Mouse (Mus musculus): ENCODE results near the gene Nr1d1.
"Not testable (repeated sequence)": the region's sequence is repeated elsewhere in the genome, so short reads cannot be mapped to it uniquely, and the experiment has no call there.

Gene Nr1d1

GRCm38 (mm10) chr11:98738925-98739324, 36.2 kb downstream of the Nr1d1 start:
- DNase-seq (ENCODE audit: low read depth, low spot score) = no peak

DNA sequence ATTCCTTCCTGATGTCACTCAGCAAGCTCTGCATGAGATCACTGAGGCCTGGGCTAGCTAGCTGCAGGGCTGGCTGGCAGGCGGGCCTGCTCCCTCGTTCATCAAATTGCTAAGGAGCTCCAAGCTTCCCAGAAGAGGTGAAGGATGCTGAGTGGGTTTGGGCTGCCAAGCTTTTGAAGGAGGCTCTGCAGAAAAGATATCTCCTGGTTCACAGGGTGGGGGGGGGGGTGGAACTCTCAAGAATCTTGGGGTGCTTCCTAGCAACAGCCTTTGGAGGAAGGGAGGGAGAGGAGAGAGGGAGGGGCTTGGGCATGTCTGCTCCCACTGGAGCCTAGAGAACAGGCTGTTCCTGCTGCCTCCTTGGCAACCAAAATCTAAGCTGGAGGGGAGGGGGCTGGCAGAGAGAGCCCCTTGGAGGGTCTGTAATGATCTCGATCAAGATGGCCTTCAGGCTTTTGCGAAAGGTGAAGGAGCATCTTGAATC, 36.7 kb downstream of the Nr1d1 start:
- DNase-seq (ENCODE audit: low read depth, low spot score) = no peak

GRCm38 (mm10) chr11:98737220-98737619, 37.9 kb downstream of the Nr1d1 start:
- not testable (repeated sequence) for DNase-seq (ENCODE audit: low read depth, low spot score)

DNA sequence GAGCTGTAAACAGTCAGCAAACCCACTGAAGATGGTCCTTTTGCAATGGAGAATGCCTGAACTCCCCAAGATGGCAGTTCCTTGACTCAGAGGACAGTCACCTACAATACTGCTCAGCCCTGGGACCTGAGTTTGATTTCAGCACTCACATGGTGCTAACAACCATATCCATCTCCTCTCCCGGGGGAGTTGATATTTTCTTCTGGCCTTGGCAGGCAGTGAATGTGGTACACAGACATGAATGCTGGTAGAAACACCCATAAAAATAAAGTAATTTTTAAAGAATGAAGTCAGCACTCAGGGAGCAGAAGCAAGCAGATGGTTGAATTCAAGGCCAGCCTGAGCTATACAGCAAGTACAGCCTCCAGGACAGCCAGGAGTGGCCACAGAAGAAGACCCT, 39.0 kb downstream of the Nr1d1 start:
- no peak for DNase-seq (ENCODE audit: low read depth, low spot score)

DNA sequence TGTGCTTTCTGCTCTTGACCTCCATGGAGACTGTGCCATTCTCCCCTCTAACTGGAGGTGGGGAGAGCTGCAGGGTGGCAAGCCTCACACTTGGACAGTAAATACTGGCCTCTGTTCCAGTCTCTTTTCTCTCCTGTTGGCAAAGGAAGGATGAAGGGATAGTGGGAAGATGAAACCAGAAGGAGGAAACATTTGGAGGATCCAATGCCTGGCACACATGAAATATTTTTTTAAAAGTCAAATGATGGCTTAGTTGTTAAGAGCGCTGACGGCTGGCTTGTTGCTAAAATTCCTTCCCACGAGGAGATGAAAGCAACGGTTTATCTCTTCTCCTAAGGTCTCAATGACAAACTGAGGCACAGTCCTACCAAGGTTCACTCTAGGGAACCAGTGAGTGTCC, 40.0 kb downstream of the Nr1d1 start:
- DNase-seq (ENCODE audit: low read depth, low spot score) = no peak

GRCm38 (mm10) chr11:98734020-98734419, 41.1 kb downstream of the Nr1d1 start:
- DNase-seq (ENCODE audit: low read depth, low spot score) = no peak

DNA sequence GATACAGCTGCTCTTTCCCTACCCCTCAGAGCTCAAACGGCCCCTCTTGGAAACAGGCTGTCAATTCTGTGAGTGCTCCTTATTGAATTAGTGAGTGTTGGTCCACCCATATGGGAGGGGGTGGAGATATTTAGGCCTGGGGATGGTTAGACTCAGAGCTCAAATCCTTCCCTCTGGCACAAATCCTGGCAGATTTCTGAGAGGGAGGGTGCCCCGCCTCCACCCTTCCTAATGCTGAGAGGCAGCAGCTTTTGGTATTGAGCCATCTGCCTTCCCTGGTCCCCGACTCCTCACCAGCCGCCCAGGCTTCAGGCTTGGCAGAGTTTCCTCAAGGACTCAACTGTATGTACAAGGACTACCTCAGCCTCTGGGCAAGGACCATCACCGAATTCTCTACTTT, 44.0 kb downstream of the Nr1d1 start:
- DNase-seq (ENCODE audit: low read depth, low spot score) = no peak

DNA sequence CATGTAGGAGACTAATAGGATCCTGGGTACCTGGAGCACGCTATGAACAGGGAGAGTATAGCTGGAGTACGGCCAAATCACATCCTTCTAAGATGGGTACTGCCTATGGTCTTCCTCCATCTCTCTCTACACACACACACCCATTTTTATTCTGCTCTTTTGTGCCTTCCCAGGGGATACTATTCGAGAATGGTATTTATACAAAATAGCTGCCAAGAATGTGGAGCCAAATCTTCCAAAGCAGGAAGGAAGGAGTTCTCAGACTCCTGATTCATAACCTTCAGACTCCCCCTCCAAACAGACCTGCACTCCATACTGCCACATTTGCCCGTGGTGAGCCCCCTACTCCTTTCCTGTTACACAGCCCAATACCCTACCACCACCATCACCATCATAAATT, 44.4 kb downstream of the Nr1d1 start:
- DNase-seq (ENCODE audit: low read depth, low spot score) = no peak

DNA sequence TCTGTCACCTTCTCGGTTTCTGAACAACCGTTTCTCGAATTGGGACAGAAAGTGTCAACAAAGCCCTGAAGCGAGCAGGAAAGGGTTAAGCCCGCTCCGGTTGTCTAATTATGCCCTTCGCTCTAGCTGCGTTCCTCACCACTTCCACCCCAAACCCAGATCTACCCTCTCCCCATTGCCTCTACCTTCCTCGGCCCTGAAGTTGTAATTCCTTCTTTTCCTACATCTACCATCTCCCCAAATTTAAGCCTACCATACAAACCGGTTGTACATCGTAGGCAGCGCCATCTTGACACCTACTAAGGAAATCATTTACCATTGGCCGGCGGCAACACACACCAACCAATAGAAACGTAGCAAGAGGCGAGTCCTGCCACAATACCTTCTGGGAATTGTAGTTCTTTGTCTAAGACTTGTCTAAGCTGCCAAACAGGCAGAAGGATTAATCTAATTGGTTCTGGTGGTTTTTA, 46.0 kb downstream of the Nr1d1 start, which contains the start of gene Med24:
Gene Med24, minus strand, starts transcription at position 317 of the 470 bp plus-strand sequence.
- DNase-seq (ENCODE audit: low read depth, low spot score) = peak; percentile 94

GRCm38 (mm10) chr11:98725926-98726506, 49.1 kb downstream of the Nr1d1 start:
- no peak for DNase-seq (ENCODE audit: low read depth, low spot score)

- no peak for DNase-seq (ENCODE audit: low read depth, low spot score)
These were observed 52.0 kb downstream of the Nr1d1 start for GRCm38 (mm10) chr11:98723098-98723497.

GRCm38 (mm10) chr11:98721458-98722226, 53.5 kb downstream of the Nr1d1 start:
- DNase-seq (ENCODE audit: low read depth, low spot score) = no peak

DNA sequence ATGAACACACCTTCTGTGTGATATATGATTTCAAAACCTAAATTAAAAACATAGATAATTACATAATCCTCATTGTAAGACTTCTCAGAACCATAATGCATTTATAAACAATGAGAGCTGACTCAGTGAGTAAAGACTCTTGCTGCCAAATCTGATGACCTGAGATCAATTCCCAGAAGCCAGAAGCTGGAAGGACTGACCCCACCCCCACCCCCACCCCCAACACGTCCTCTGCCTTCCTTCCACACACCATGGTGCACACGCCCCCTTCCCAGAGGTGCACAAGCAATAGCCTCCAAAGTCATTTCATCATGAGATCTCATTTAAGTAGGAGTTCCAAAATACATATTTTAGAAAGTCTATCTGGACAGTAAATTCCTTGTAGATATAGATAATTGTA, 54.4 kb downstream of the Nr1d1 start:
- no peak for DNase-seq (ENCODE audit: low read depth, low spot score)

Data from ES-CJ7 (cell line).